30 mouse cellular contexts compared by ENCODE assay signal in the genomic region with DNA sequence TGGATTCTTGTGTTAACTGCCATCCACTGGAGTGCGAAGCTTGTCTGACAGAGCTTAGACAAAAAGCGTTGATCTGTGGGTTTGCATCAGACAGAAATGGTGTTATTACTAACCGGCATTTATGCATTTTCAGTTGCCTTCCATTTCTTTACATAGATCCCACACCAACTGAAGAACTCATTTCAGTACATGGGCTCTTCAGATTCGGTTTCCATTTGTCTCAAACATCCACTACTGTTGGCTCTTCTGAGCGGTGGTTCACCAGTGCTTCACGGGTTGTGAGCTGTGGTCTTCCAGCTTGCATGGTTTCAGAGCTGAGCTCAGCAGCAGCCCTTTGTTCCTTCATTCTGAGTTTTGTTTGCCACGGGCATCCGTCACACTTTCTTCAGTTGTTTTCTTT.
"Had no signal": no experiment of that assay in that cellular context is flagged by ENCODE, and none has a peak within 500 bp of the region (broad histone marks: within the 10 kb centered on the region; RNA-seq: fewer than 3 reads in every experiment).

No protein-coding gene starts in this region.

- H3K9me3 ChIP-seq: limb, embryonic 10.5 days; limb, embryonic 12.5 days; limb, embryonic 13.5 days; limb, embryonic 15.5 days; liver, embryonic 12.5 days; liver, embryonic 13.5 days; liver, embryonic 15.5 days; lung, embryonic 15.5 days; megakaryocyte, embryonic 14.5 days; midbrain, embryonic 12.5 days; midbrain, embryonic 13.5 days; midbrain, embryonic 15.5 days; neural tube, embryonic 12.5 days had no signal

- ATAC-seq: liver, embryonic 12.5 days; liver, postnatal 0 days; lung, postnatal 0 days; midbrain, embryonic 13.5 days; midbrain, embryonic 15.5 days; midbrain, embryonic 16.5 days had no signal

- DNase-seq: left cerebral cortex, postnatal 4 days; liver; liver, embryonic 13.5 days; liver, postnatal 0 days; lung, adult 18-20 months; lung, adult 2 months; lung, embryonic 14.5 days; lung, postnatal 10 days; lung, postnatal 14 days; lung, postnatal 36 days; lung, postnatal 4 days; midbrain, embryonic 14.5 days had no signal

- H3K4me1 ChIP-seq: liver, embryonic 12.5 days; liver, embryonic 13.5 days; liver, embryonic 15.5 days; megakaryocyte, embryonic 14.5 days had no signal

- H3K4me3 ChIP-seq: limb, embryonic 10.5 days; limb, embryonic 12.5 days; limb, embryonic 13.5 days; limb, embryonic 15.5 days; liver, embryonic 12.5 days; liver, embryonic 13.5 days; liver, embryonic 15.5 days; lung, embryonic 15.5 days; megakaryocyte, embryonic 14.5 days; midbrain, embryonic 12.5 days; midbrain, embryonic 13.5 days; midbrain, embryonic 15.5 days; myocyte; neural tube, embryonic 12.5 days had no signal

- H3K27ac ChIP-seq: limb, embryonic 10.5 days; limb, embryonic 12.5 days; limb, embryonic 13.5 days; limb, embryonic 15.5 days; liver, embryonic 12.5 days; liver, embryonic 13.5 days; liver, embryonic 14.5 days; liver, embryonic 15.5 days; lung, embryonic 15.5 days; macrophage; midbrain, embryonic 12.5 days; midbrain, embryonic 13.5 days; midbrain, embryonic 15.5 days; neural tube, embryonic 12.5 days had no signal

- H3K27me3 ChIP-seq: limb, embryonic 12.5 days; limb, embryonic 13.5 days; limb, embryonic 15.5 days; liver, embryonic 12.5 days; liver, embryonic 13.5 days; liver, embryonic 15.5 days; lung, embryonic 15.5 days; midbrain, embryonic 12.5 days; midbrain, embryonic 13.5 days; midbrain, embryonic 15.5 days; neural tube, embryonic 12.5 days had no signal

- H3K36me3 ChIP-seq: limb, embryonic 10.5 days; limb, embryonic 12.5 days; limb, embryonic 13.5 days; limb, embryonic 15.5 days; liver, embryonic 12.5 days; liver, embryonic 13.5 days; liver, embryonic 15.5 days; lung, embryonic 15.5 days; midbrain, embryonic 12.5 days; midbrain, embryonic 13.5 days; midbrain, embryonic 15.5 days; neural tube, embryonic 12.5 days had no signal

- H3K4me2 ChIP-seq: limb, embryonic 12.5 days; limb, embryonic 13.5 days; limb, embryonic 15.5 days; liver, embryonic 11.5 days; liver, embryonic 12.5 days; liver, embryonic 13.5 days; liver, embryonic 15.5 days; lung, embryonic 14.5 days; lung, embryonic 15.5 days; midbrain, embryonic 12.5 days; midbrain, embryonic 13.5 days; midbrain, embryonic 15.5 days; neural tube, embryonic 12.5 days had no signal

- H3K9ac ChIP-seq: limb, embryonic 12.5 days; limb, embryonic 13.5 days; limb, embryonic 15.5 days; liver, embryonic 12.5 days; liver, embryonic 13.5 days; liver, embryonic 14.5 days; liver, embryonic 15.5 days; liver, postnatal 0 days; lung, embryonic 14.5 days; lung, embryonic 15.5 days; midbrain, embryonic 12.5 days; midbrain, embryonic 13.5 days; midbrain, embryonic 15.5 days; neural tube, embryonic 12.5 days had no signal
